8 mouse cellular contexts compared by ENCODE assay signal in genomic region chr4:58196795-58197194, GRCm38 (mm10). TPM values are rescaled to one million over a fixed set of nuclear protein-coding genes. Genes with fewer than 3 reads are reported as not detected.
DNase-seq lines count a peak whose midpoint lies in the region; ATAC-seq and TF ChIP-seq lines count a peak whose summit lies in the region.
"Had no signal": no experiment of that assay in that cellular context is flagged by ENCODE, and none has a peak within 500 bp of the region (broad histone marks: within the 10 kb centered on the region; RNA-seq: fewer than 3 reads in every experiment).

No protein-coding gene starts in this region.

- H3K4me3 ChIP-seq in hindbrain, postnatal 0 days (ENCODE audit: low read length) = no peak overlapping the region
- H3K4me3 ChIP-seq in hindbrain, embryonic 10.5 days = no peak overlapping the region
- H3K4me3 ChIP-seq in heart, embryonic 15.5 days = no peak overlapping the region
- H3K4me3 ChIP-seq in intestine, embryonic 15.5 days (replicated peaks) = no peak overlapping the region

- peak; percentile 39 for DNase-seq in hindbrain, postnatal 0 days (ENCODE audit: low spot score)
- no peak for DNase-seq in hindbrain, embryonic 10.5 days (ENCODE audit: low spot score)
- peak; percentile 27 to 47 for DNase-seq in cerebellum, postnatal 25 days
- DNase-seq in kidney, postnatal 4 days = peak; percentile 40 to 57
- no peak for DNase-seq in thymus, adult 18-20 months

- no peaks in the 10 kb centered on the region for H3K36me3 ChIP-seq in hindbrain, postnatal 0 days (ENCODE audit: insufficient read depth, low read length)
- no peaks in the 10 kb centered on the region for H3K36me3 ChIP-seq in hindbrain, embryonic 10.5 days
- H3K36me3 ChIP-seq in heart, embryonic 15.5 days = no peaks in the 10 kb centered on the region
- H3K36me3 ChIP-seq in intestine, embryonic 15.5 days = no peaks in the 10 kb centered on the region

- peak; percentile 49; the same call in 1 of the 2 replicates for ATAC-seq in hindbrain, postnatal 0 days
- peak; percentile 72 for ATAC-seq in heart, embryonic 15.5 days (replicated peaks; ENCODE audit: insufficient number of reproducible peaks, insufficient read depth, low FRiP score, low read depth)
- no peak for ATAC-seq in intestine, embryonic 15.5 days

- no peaks in the 10 kb centered on the region for H3K9me3 ChIP-seq in hindbrain, postnatal 0 days (ENCODE audit: low read length)
- H3K9me3 ChIP-seq in hindbrain, embryonic 10.5 days = 0 out of 2 replicates have a peak, but pooled peaks cover 3% of the 10 kb centered on the region
- H3K9me3 ChIP-seq in heart, embryonic 15.5 days (replicated peaks) = no peaks in the 10 kb centered on the region
- no peaks in the 10 kb centered on the region for H3K9me3 ChIP-seq in intestine, embryonic 15.5 days

- peaks cover 7% of the 10 kb centered on the region; the same call in 1 of the 2 replicates for H3K4me1 ChIP-seq in hindbrain, postnatal 0 days (ENCODE audit: insufficient read depth, low read length)
- H3K4me1 ChIP-seq in hindbrain, embryonic 10.5 days (replicated peaks) = no peaks in the 10 kb centered on the region
- H3K4me1 ChIP-seq in heart, embryonic 15.5 days (replicated peaks) = peaks cover 5% of the 10 kb centered on the region; the same call in 1 of the 2 replicates
- H3K4me1 ChIP-seq in intestine, embryonic 15.5 days (replicated peaks) = no peaks in the 10 kb centered on the region

- no peak for TF ChIP-seq CTCF in hindbrain, postnatal 0 days (IDR thresholded peaks at IDR 0.05; ENCODE audit: low read depth)

- H3K4me2 ChIP-seq in hindbrain, postnatal 0 days (ENCODE audit: low read depth, low read length) = 0 out of 2 replicates have a peak overlapping the region, but pooled peaks have one; percentile 13
- H3K4me2 ChIP-seq in heart, embryonic 15.5 days = no peak overlapping the region
- H3K4me2 ChIP-seq in intestine, embryonic 15.5 days (replicated peaks) = no peak overlapping the region

- 30% methylated on average over 4 of the region's 4 CpGs for WGBS in hindbrain, postnatal 0 days
- WGBS in hindbrain, embryonic 10.5 days = 82% methylated on average over 4 of the region's 4 CpGs
- WGBS in heart, embryonic 15.5 days = 48% methylated on average over 4 of the region's 4 CpGs
- WGBS in intestine, embryonic 15.5 days = 57% methylated on average over 4 of the region's 4 CpGs

- peak overlapping the region; percentile 71; the same call in 1 of the 2 replicates for H3K27ac ChIP-seq in hindbrain, postnatal 0 days
- H3K27ac ChIP-seq in hindbrain, embryonic 10.5 days = no peak overlapping the region
- peak overlapping the region; percentile 64 for H3K27ac ChIP-seq in heart, embryonic 15.5 days
- H3K27ac ChIP-seq in intestine, embryonic 15.5 days = no peak overlapping the region

- no peak overlapping the region for H3K9ac ChIP-seq in hindbrain, postnatal 0 days (replicated peaks; ENCODE audit: low read length)
- no peak overlapping the region for H3K9ac ChIP-seq in heart, embryonic 15.5 days
- H3K9ac ChIP-seq in intestine, embryonic 15.5 days = no peak overlapping the region

- H3K27me3 ChIP-seq in hindbrain, postnatal 0 days (ENCODE audit: insufficient read depth, low read length) = no peaks in the 10 kb centered on the region
- H3K27me3 ChIP-seq in hindbrain, embryonic 10.5 days (ENCODE audit: insufficient read depth, poor library complexity, severe bottlenecking) = no peaks in the 10 kb centered on the region
- no peaks in the 10 kb centered on the region for H3K27me3 ChIP-seq in heart, embryonic 15.5 days
- H3K27me3 ChIP-seq in intestine, embryonic 15.5 days (replicated peaks) = no peaks in the 10 kb centered on the region

RNA-seq across cellular contexts. Expression of gene Svep1, which starts 9.9 kb away (rescaled TPM):
- 8.4 and 10.4 TPM in 2 replicates for total RNA-seq in hindbrain, postnatal 0 days (2014; rRNA removed)
- polyA plus RNA-seq in hindbrain, postnatal 0 days (2015; fragmentation: Nextera tagmentation; extraction: Ambion mirVana) = 2.1 and 2.2 TPM in 2 replicates
- 2.7 and 3.4 TPM in 2 replicates for polyA plus RNA-seq in hindbrain, embryonic 10.5 days (2016; fragmentation: Nextera tagmentation; extraction: Ambion mirVana)
- 1.9 and 2.5 TPM in 2 replicates for polyA plus RNA-seq in heart, embryonic 15.5 days (2015; fragmentation: Nextera tagmentation; extraction: Ambion mirVana)
- 6.2 and 6.3 TPM in 2 replicates for polyA plus RNA-seq in intestine, embryonic 15.5 days (2015; fragmentation: Nextera tagmentation; extraction: Ambion mirVana)
- total RNA-seq: MEL had no signal

Comparison
In these comparisons a context has a peak if more than half of its experiments do, and no peak if none do; other contexts are left out.
1. DNase-seq: peak in hindbrain, postnatal 0 days (single experiment), cerebellum, postnatal 25 days (2 of 2) and kidney, postnatal 4 days (2 of 2); none in hindbrain, embryonic 10.5 days (single experiment) and thymus, adult 18-20 months (0 of 2).
2. H3K27ac ChIP-seq: peak in hindbrain, postnatal 0 days (single experiment) and heart, embryonic 15.5 days (single experiment); none in hindbrain, embryonic 10.5 days (single experiment) and intestine, embryonic 15.5 days (single experiment).